Mouse (Mus musculus) embryonic facial prominence, embryonic 12.5 days (tissue): ENCODE results near the gene Sipa1l1. TPM values are rescaled to one million over a fixed set of nuclear protein-coding genes. Genes with fewer than 3 reads are reported as not detected.

ENCODE experiments used
- ATAC-seq: fragments of 200-750 bp; cut with Nextera tagmentation; 2 replicates; pipeline ENCODE4 v1.8.0; 2017; ENCODE audit not compliant: insufficient number of reproducible peaks, insufficient read depth, low FRiP score, low TSS enrichment
- H3K27ac ChIP-seq: fragments of 300-500 bp; sonication (generic); 2 replicates; pipeline ENCODE4 v1.5.1; 2016; ENCODE audit warnings: mild to moderate bottlenecking
- H3K27me3 ChIP-seq: fragments of 300-500 bp; sonication (generic); 2 replicates; pipeline ENCODE4 v1.6.1; 2016; ENCODE audit warnings: mild to moderate bottlenecking, moderate library complexity
- H3K36me3 ChIP-seq: fragments of 300-500 bp; sonication (generic); 2 replicates; pipeline ENCODE4 v1.6.1; 2016; ENCODE audit warnings: mild to moderate bottlenecking
- H3K4me1 ChIP-seq: fragments of 300-500 bp; sonication (generic); 2 replicates; pipeline ENCODE4 v1.6.1; 2016
- H3K4me2 ChIP-seq: fragments of 300-500 bp; sonication (generic); replicated peaks from 2 replicates; pipeline ENCODE4 v1.6.1; 2016; ENCODE audit warnings: mild to moderate bottlenecking, moderate library complexity
- H3K4me3 ChIP-seq: fragments of 300-500 bp; sonication (generic); 2 replicates; pipeline ENCODE4 v1.5.1; 2016; ENCODE audit warnings: mild to moderate bottlenecking
- H3K9ac ChIP-seq: fragments of 300-500 bp; sonication (generic); 2 replicates; pipeline ENCODE4 v1.6.1; 2016; ENCODE audit warnings: mild to moderate bottlenecking, moderate library complexity
- H3K9me3 ChIP-seq: fragments of 300-500 bp; sonication (generic); 2 replicates; pipeline ENCODE4 v1.6.1; 2016; ENCODE audit warnings: mild to moderate bottlenecking, moderate library complexity
- WGBS: fragments of 180-500 bp; shearing (Covaris S2); methylation state at CpG from one replicate; pipeline ENCODE4 v1.1.7; 2016; 5-methylcytosine and 5-hydroxymethylcytosine counted together
- polyA plus RNA-seq: library from polyadenylated mRNA; unstranded; fragments of >200 nt; fragmentation: Nextera tagmentation; extraction: Ambion mirVana; gene quantifications from 2 replicates; pipeline ENCODE4 v1.2.1, GENCODE M21; 2016

Gene Sipa1l1
- polyA plus RNA-seq, 1 experiment from 2014 or later: 41.3 TPM

DNA sequence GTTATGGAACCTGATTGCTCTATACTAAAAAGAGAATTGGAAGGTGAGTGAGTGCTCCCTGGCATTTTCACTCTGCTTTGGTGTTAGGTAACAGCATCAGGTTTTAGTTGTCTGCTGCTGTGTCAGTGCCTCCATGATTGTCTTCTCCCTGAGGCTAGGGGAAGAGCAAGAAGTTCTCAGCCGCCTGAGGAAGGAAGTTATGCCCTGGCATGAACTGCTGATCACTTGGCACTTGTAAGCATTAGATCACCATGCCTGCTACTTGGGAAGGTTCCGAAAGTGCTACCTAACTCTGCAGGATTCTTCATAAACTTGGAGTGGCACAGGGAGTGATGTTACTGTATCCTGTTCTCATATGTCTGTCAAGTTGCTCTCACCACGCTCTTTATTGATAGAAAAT is 25.8 kb downstream of the Sipa1l1 start:
- no peak overlapping the region for H3K27ac ChIP-seq

DNA sequence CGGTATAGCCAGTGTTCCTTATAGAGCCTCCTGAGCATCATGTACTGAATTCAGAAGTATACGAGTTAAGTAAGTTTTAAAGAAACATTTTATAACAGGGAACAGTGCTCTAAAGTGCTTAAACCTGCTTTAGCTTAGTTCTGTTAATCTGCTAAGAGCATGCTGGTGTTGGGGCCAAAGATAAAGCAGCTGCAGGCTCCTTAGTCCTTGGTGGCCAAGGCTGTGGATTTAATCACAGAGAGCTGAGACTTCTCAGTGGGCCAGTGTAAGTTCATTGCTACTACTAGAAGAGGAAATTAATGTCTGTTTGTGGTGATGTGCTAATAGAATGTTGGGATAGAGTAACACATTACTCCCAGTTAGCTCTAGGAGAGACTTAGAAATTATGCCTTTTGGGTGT is 27.1 kb downstream of the Sipa1l1 start:
- H3K4me3 ChIP-seq: no peak overlapping the region
- no peaks in the 10 kb centered on the region for H3K36me3 ChIP-seq
- no peaks in the 10 kb centered on the region for H3K9me3 ChIP-seq
- H3K4me2 ChIP-seq: no peak overlapping the region
- no peak overlapping the region for H3K27ac ChIP-seq
- no peak overlapping the region for H3K9ac ChIP-seq
- no peak for ATAC-seq
- WGBS: 86% methylated on average over 2 of the region's 2 CpGs
- H3K27me3 ChIP-seq: no peaks in the 10 kb centered on the region
- peaks cover 17% of the 10 kb centered on the region for H3K4me1 ChIP-seq

More for the DNA sequence above, 25.8 kb downstream of the Sipa1l1 start:
- peaks cover 28% of the 10 kb centered on the region for H3K4me1 ChIP-seq
- no peaks in the 10 kb centered on the region for H3K27me3 ChIP-seq
- no peak for ATAC-seq
- no peak overlapping the region for H3K4me3 ChIP-seq
- H3K9ac ChIP-seq: no peak overlapping the region
- H3K4me2 ChIP-seq: no peak overlapping the region
- WGBS: 75% methylated on average over 3 of the region's 3 CpGs
- no peaks in the 10 kb centered on the region for H3K36me3 ChIP-seq
- H3K9me3 ChIP-seq: no peaks in the 10 kb centered on the region

DNA sequence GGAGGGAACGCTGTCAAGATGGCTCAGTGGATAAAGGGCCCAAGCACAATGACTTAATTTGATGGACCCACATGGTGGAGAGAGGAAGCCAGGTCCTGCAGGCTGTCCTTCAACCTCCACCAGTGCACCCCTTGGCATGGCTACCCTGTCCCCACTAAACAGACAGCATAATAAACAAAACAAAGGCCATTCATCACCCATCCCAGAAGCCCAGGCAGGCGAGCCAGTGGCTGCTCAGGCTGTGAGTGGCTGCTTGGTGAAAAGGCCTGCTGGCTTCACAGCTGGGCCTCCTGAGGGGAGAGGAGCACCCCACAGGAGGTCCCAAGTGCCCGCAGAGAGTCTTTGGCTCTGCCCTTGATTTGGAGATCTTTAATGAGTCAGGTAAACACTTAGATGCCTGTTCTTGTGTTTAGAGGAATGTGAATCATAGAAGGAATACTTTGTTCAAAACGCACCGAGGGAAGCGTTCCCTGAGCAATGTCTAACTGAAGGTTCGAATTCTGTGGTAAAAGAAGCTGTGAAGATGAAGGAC is 27.6 kb downstream of the Sipa1l1 start:
- WGBS: 35% methylated on average over 7 of the region's 7 CpGs
- Histone ChIP-seq H3K36me3 (no peaks in the 10 kb centered on the region), H3K27ac (no peak overlapping the region), H3K27me3 (no peaks in the 10 kb centered on the region), H3K4me2 (no peak overlapping the region), H3K4me3 (no peak overlapping the region), H3K9me3 (no peaks in the 10 kb centered on the region), H3K4me1 (peaks cover 17% of the 10 kb centered on the region), H3K9ac (no peak overlapping the region)
- ATAC-seq: no peak

DNA sequence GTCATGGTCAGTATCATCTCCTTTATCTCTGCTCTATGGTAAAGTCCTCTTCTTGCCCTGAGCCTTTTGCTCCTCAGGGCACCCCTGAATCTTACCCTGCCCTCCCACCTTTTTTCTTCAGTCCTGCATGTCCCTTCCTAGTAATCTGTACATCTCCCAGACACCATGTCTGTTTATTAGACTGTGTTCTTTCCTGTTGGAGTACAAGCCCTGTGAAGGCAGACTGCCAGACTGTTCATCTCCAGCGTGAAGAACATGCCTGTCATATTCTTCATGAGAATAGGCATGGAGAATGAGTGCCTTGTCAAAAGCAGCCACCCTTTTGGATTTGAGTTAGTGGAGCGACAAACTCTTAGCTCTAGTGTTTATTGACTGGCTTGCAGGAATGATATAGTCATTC is 28.1 kb downstream of the Sipa1l1 start:
- Histone ChIP-seq H3K27ac (no peak overlapping the region), H3K4me1 (peaks cover 17% of the 10 kb centered on the region), H3K36me3 (no peaks in the 10 kb centered on the region), H3K27me3 (no peaks in the 10 kb centered on the region), H3K9me3 (no peaks in the 10 kb centered on the region), H3K4me3 (no peak overlapping the region), H3K4me2 (no peak overlapping the region), H3K9ac (no peak overlapping the region)
- no peak for ATAC-seq
- 63% methylated on average over 2 of the region's 2 CpGs for WGBS

DNA sequence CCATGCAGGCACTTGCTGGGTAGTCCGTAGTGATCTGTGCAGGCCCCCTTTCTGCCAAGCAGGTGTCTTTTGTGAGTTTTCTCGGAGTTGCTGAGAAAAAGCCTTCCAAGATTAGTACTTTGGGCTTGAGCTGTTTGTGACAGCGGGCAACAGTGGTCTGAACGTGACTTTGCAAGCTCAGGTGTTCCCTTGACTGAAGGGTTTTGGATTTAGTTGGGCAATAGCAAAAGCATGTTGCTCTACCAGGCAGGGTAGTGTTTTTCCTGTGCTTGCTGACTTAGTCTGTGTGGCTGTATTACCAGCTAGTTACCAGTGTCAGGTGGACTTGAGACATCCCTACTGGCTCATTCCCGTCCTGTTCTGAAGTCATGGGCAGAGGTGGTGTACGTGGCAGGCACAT is 30.2 kb downstream of the Sipa1l1 start:
- peaks cover 13% of the 10 kb centered on the region for H3K4me1 ChIP-seq
- H3K9me3 ChIP-seq: no peaks in the 10 kb centered on the region
- H3K4me3 ChIP-seq: no peak overlapping the region
- H3K4me2 ChIP-seq: no peak overlapping the region
- H3K27ac ChIP-seq: no peak overlapping the region
- no peaks in the 10 kb centered on the region for H3K27me3 ChIP-seq
- no peaks in the 10 kb centered on the region for H3K36me3 ChIP-seq
- WGBS: 85% methylated on average over 6 of the region's 6 CpGs
- no peak overlapping the region for H3K9ac ChIP-seq
- ATAC-seq: no peak

DNA sequence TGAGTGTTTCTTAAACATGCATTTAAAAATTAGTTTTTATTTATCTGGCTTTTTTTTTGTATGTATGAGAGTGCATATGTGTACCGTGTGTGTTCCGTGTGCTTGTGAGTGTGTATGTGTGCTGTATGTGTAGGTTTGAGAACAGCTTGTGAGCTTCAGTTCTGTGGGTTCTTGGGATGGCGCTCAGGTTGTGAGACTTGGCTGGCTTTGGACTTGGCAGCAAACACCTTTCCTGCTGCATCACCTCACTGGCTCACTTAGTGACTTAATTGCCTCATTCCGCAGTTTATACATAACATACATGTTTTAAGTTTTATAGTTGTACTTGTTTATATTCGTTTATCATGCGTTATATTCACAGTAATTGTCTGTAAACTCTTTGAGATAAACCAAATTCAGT is 35.0 kb downstream of the Sipa1l1 start:
- no peak for ATAC-seq
- Histone ChIP-seq H3K9ac (no peak overlapping the region), H3K27me3 (no peaks in the 10 kb centered on the region), H3K9me3 (no peaks in the 10 kb centered on the region), H3K4me3 (no peak overlapping the region), H3K27ac (no peak overlapping the region), H3K4me1 (no peaks in the 10 kb centered on the region), H3K4me2 (no peak overlapping the region), H3K36me3 (no peaks in the 10 kb centered on the region)
- WGBS: 90% methylated on average over 6 of the region's 6 CpGs

DNA sequence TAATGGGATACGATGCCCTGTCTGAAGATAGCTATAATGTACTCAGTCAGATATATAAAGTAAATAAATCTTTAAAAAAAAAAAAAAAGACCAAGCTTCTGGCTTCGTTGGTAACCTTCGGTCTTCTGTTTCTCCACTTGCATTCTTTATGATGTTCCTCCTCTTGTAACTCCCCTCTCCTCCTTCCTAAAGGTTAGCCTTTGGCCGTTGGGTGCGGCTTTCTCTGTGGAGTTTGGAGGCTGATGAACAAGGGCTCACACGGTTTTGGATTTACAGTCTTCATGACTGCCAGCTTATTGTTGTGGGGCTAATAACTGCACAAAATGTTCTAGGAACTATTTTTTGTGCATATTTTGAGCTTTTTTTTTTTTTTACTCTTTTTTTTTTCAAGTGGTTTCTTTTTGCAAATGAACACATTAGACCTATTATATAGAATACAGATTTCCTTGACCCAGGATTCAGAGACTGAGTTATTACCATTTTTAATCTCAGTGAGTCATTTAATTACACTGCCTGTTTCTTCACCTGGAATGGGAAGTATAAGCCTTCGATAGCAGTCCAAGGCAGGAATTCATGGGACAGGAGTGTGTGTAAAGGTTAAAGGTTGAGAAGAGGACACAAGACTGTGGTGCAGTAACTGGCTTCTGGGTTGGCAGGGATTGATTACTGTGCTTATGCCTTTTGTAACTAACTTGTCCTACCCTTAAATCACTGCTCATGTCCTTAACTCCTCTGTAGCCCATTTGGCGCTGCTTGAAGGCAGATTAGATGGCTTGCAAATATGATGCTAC is 37.9 kb downstream of the Sipa1l1 start:
- Histone ChIP-seq H3K4me3 (no peak overlapping the region), H3K9me3 (no peaks in the 10 kb centered on the region), H3K4me2 (no peak overlapping the region), H3K27me3 (no peaks in the 10 kb centered on the region), H3K4me1 (peaks cover 2% of the 10 kb centered on the region; the same call in 1 of the 2 replicates), H3K27ac (no peak overlapping the region), H3K9ac (no peak overlapping the region), H3K36me3 (no peaks in the 10 kb centered on the region)
- ATAC-seq: no peak
- WGBS: 83% methylated on average over 8 of the region's 8 CpGs

DNA sequence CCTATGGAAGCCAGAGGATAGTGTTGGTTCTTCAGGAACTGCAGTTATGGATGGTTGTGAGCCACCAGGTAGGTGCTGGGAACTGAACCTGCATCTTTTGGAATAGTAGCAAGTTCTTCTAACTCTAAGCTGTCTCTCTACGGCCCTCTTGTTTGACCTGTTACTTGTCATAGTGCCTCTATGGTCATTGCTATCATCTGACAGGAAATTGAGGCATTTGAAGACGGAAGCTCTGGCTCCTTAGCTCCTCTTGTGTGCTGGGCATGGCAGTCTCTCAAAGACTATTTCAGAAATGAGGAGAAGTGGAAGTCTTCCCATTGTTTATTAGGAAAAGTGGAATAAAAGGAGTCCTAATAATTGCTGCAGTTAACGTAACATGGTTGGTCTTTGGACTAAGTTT is 38.9 kb downstream of the Sipa1l1 start:
- Histone ChIP-seq H3K36me3 (no peaks in the 10 kb centered on the region), H3K4me3 (no peak overlapping the region), H3K4me2 (no peak overlapping the region), H3K4me1 (peaks cover 12% of the 10 kb centered on the region), H3K27ac (no peak overlapping the region), H3K27me3 (no peaks in the 10 kb centered on the region), H3K9me3 (no peaks in the 10 kb centered on the region), H3K9ac (no peak overlapping the region)
- WGBS: 78% methylated on average over 3 of the region's 3 CpGs
- no peak for ATAC-seq

DNA sequence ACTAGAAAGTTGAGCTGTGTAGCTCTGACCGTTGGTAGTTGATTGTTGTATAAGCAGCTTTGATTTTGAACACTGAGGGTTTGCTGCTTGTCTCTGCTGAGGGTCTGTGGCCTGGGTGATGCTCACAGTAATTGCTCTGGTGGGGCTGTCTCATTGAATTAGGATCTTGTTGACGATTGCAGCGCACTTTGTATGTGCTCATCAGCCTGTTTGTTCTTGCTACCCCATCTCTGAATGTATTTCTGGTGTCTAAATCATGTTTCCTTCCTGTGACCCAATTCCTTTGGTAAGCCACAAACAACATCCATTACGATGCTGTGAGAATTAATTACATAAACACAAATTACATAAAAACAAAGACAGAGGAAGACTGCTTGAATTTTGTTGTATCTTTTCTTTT is 39.5 kb downstream of the Sipa1l1 start:
- Histone ChIP-seq H3K27ac (no peak overlapping the region), H3K9me3 (no peaks in the 10 kb centered on the region), H3K4me1 (peaks cover 12% of the 10 kb centered on the region), H3K4me2 (no peak overlapping the region), H3K36me3 (no peaks in the 10 kb centered on the region), H3K4me3 (no peak overlapping the region), H3K9ac (no peak overlapping the region), H3K27me3 (no peaks in the 10 kb centered on the region)
- 70% methylated on average over 4 of the region's 4 CpGs for WGBS
- ATAC-seq: no peak

DNA sequence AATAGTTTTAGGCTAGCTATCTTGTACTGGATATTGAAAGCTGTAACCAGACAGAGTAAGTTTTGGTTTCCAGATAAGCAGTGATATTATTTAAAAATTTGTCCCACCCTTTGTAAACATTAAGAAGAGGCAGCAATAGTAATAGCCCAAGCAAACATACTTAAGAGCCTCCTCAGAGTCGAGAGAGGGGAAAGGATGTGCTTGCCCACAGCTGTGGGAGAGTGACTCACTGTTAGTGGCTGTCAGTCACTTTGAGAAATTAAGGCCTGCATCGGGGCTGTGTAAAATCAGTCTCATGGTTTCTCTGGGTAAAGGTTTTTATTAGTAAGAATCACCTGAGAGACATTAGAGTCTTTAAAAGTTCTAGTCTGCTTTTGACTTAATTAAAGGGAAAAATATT is 40.6 kb downstream of the Sipa1l1 start:
- WGBS: 42% methylated on average over 2 of the region's 2 CpGs
- ATAC-seq: no peak
- H3K27me3 ChIP-seq: no peaks in the 10 kb centered on the region
- no peak overlapping the region for H3K27ac ChIP-seq
- no peaks in the 10 kb centered on the region for H3K9me3 ChIP-seq
- peaks cover 15% of the 10 kb centered on the region for H3K4me1 ChIP-seq
- no peak overlapping the region for H3K9ac ChIP-seq
- no peak overlapping the region for H3K4me2 ChIP-seq
- no peak overlapping the region for H3K4me3 ChIP-seq
- H3K36me3 ChIP-seq: 0 out of 2 replicates have a peak, but pooled peaks cover 3% of the 10 kb centered on the region

DNA sequence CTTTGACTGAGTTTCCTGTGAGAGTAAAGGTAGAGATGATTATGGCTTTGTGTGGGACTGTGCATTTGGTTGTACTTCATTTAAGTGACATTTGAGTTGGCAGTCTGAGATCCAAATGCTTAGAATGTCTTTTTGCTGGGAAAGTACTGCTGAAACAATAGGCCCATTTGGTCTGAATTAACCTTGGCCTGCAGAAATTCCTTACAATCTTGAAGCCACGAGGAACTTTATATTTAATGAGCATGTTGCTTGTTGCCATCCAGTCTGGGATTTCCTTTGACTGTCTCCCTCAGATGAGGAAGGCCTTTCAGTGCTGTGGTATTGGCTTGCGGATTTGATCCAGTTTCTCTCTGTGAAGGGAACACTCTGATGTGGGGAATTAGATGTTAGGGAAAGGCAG is 43.9 kb downstream of the Sipa1l1 start:
- no peak for ATAC-seq
- WGBS: 30% methylated on average over 2 of the region's 2 CpGs
- H3K27me3 ChIP-seq: no peaks in the 10 kb centered on the region
- no peak overlapping the region for H3K9ac ChIP-seq
- no peaks in the 10 kb centered on the region for H3K9me3 ChIP-seq
- 0 out of 2 replicates have a peak, but pooled peaks cover 3% of the 10 kb centered on the region for H3K36me3 ChIP-seq
- no peak overlapping the region for H3K4me2 ChIP-seq
- H3K4me3 ChIP-seq: no peak overlapping the region
- peaks cover 31% of the 10 kb centered on the region for H3K4me1 ChIP-seq
- peak overlapping the region; percentile 73; the same call in 1 of the 2 replicates for H3K27ac ChIP-seq

DNA sequence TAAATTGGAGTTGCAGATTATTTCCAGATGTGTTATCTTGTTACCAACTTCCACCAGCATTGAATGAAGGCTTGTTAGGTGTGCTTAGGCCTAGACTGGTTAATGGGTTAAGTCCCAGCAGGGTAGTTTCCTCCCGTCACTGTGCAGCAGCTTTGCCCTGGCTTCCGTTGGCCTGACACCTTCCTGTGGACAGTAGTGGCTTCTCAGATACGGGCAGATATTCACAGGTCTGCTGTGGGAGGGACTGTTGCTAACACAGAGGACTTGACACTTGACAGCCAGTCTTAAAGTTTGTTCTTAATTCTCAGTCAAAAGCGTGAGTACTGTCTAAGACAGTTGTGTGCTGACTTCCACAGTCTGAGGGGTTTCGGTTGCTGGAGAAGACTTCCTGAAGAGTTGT is 45.8 kb downstream of the Sipa1l1 start:
- Histone ChIP-seq H3K27ac (no peak overlapping the region), H3K4me1 (peaks cover 34% of the 10 kb centered on the region)

More for the DNA sequence above, 45.8 kb downstream of the Sipa1l1 start:
- Histone ChIP-seq H3K36me3 (0 out of 2 replicates have a peak, but pooled peaks cover 3% of the 10 kb centered on the region), H3K9me3 (no peaks in the 10 kb centered on the region), H3K27me3 (no peaks in the 10 kb centered on the region), H3K9ac (no peak overlapping the region), H3K4me3 (no peak overlapping the region), H3K4me2 (no peak overlapping the region)
- WGBS: 36% methylated on average over 5 of the region's 5 CpGs
- ATAC-seq: no peak
